Mouse (Mus musculus) kidney, adult 9 months (tissue): ENCODE measurements around the gene Supt5.

Experiments
- DNase-seq: peaks from one replicate; pipeline ENCODE4 v3.0.0; 2022

Supt5 gene

DNA sequence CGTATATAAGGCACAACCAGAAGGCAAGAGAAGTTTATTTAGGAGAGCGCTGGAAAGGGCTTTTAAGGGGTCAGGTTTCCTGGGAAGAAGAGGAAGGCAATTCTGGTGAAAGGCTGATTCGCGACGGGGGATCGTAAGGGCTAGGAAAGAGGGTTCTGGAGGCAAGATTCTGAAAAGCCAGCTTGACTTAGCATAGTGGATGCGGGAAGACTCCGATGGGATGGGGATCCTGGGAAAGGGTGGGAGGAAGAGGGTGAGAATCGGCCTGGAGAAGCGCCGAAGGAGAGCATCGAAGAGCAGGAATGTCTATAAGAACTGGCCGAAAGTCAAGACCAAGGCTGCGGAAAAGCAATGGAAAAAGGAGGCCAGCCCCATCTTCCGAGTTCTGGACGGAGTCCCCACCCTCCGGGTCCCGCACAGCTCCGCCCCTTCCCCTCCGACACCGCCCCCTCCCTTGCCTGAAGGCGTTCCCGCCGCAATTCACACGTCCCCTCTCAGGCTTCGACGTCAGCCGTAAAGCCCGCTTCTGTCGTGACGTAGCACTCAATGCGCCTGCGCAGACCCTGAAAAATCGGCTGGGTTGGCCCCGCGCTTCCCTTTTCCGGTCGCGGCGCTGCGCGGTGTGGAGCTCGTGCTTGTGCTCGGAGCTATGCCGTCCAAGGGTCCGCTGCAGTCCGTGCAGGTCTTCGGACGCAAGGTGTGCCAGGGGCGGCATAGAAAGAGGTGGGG, 11.8 kb upstream of the Supt5 start, which contains the start of gene Rps16:
Gene Rps16, plus strand, starts transcription at position 498 of the 729 bp plus-strand sequence.
- peak; percentile 97 for DNase-seq

DNA sequence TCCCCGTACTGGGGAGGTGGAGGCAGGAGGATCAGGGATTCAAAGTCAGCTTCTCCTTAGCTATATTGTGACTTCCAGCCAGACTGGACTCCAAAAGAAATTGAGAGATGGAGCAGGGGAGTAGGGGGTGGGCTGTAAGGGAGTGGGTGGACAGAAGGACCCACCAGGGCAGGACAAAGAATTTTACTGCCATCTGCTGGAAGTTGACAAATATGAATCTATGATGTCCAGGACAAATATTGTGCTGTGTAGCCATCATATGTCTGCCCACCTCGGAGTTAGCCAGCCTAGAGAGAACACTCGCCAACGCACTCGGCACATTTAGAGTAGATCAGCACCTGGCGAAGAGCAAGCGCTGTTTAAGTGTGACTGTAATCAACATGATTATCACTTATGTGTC, 10.1 kb upstream of the Supt5 start:
- no peak for DNase-seq

DNA sequence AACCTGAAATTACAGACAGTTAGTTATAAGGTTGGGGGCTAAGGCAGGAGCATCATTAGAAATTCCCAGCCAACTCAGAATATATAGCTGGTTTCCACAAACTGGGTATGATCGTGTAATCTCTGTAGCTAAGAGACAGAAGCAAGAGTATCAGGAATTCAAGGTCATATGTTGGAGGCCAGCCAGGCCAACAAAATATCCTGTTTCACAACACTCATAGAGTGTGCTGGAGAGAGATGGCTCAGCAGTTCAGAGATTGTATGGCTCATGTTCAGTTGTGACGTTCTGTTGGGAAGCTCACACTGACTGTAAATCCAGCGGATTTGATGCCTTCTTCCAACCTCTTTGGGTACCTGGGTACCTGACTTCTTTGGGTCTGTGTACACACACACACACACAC, 9.2 kb upstream of the Supt5 start:
- DNase-seq: no peak

- DNase-seq: peak; percentile 64
These were observed 6.1 kb upstream of the Supt5 start for GRCm38 (mm10) chr7:28344637-28345036.

GRCm38 (mm10) chr7:28341381-28341780, 2.8 kb upstream of the Supt5 start:
- no peak for DNase-seq

- DNase-seq: peak; percentile 74
These were observed 819 bp upstream of the Supt5 start for GRCm38 (mm10) chr7:28339213-28339917.

DNA sequence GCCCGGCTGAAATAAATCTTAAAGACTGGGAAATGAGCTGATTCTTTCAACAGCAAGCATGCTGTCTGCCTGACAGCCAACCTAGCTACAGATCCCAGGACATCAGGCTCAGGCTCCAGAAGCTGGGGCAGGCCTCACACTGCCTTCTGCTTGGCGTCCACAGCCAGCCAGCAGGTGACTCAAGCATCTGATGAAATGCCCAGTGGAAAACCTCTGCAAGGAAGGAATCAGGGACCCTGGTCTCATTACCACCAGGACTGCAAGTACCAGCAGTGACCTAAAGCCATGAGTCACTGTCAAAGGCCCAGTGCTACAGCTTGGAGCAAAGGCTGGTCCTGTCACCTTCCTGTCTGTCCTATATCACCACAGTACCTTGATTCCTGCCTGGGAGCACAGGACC, 3.1 kb downstream of the Supt5 start:
- DNase-seq: no peak

GRCm38 (mm10) chr7:28334534-28334933, 4.0 kb downstream of the Supt5 start:
- DNase-seq: no peak

DNA sequence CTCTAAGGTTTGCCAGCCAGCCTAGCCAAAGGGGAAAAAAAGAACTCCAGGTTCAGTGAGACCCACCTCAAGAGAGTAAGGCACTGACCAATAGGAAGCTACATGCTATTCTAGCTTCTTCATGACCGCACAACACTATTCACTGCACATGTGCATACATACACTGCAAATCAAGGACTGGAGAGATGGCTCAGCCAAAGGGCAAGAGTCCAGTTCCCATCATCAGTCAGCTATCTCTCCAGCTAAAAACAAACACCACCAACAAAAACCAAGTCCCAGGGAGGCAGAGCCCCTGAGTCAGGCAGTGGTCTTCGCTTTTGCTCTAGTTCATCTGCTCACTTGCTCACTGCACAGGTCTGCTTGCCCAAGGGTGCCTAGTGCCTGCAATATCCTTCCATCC, 10.3 kb downstream of the Supt5 start:
- DNase-seq: no peak

DNA sequence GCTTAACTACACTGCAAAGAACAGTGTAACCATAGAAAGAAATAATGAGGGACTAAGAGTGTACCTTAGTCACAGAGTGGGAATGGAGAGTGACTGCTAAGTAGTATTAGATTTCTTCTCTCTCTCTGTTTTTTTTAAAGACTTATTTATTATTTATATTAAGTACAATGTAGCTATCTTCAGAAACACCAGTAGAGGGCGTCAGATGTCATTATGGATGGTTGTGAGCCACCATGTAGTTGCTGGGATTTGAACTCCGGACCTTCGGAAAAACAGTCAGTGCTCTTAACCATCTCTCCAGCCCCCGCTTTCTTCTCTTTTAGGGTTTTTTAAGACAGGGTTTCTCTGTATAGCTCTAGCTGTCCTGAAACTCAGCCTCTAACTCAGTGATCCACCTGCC, 12.1 kb downstream of the Supt5 start:
- no peak for DNase-seq

GRCm38 (mm10) chr7:28325293-28325692, 13.3 kb downstream of the Supt5 start:
- DNase-seq: no peak

DNA sequence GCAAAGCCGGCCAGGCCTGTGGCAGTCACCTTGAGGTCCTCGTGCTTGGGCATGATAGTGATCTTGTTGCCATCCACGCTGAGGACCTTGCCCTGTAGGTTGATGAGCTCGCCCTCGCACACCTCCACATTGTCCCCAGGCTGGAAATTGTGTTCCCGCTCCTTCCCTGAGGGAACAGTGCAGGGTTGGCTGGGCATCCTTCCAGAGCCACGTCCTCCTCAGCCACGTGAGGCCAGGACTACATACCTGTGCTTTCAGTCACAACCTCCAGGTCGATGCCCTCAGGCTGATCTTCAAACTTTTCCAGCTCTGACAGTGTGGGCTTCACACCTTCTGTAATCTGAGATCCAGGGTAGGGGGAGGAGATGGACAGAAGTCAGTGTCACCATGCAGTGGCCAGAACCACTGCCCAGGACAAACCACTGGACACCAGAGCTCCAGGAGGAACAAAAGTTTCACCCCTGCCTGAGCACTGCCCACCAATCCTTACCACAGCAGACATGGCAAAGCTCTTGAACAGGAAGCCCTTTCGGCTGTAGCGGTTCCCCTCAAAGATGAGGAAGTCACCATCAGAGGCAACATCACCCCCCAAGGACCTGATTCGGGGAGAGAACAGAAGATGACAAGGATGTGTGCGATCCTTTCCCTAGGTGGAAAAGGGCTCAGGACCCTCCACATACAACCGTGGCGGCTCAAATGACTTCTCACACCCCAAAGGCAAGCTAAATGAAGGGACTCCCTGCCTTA, 16.4 kb downstream of the Supt5 start:
- DNase-seq: peak; percentile 65

GRCm38 (mm10) chr7:28318714-28319113, 19.8 kb downstream of the Supt5 start:
- no peak for DNase-seq

DNA sequence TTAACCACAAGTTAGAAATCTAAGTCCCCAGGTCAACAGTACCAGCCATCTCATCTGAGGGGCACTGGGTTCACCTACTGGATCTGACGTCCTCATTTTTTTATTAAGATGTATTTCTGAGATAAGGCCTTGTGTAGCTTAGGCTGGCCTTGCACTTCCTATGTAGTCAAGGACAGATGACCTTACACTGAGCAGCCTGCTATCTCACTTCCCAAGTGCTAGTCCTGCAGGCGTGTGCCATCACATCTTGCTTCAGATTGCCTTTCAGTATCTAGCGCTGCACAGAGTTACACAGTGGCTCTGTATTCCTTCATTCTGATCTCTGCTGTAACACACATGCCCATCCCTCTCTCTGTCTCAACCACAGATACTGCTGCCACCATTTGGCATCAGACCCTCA, 20.5 kb downstream of the Supt5 start:
- DNase-seq: no peak

DNA sequence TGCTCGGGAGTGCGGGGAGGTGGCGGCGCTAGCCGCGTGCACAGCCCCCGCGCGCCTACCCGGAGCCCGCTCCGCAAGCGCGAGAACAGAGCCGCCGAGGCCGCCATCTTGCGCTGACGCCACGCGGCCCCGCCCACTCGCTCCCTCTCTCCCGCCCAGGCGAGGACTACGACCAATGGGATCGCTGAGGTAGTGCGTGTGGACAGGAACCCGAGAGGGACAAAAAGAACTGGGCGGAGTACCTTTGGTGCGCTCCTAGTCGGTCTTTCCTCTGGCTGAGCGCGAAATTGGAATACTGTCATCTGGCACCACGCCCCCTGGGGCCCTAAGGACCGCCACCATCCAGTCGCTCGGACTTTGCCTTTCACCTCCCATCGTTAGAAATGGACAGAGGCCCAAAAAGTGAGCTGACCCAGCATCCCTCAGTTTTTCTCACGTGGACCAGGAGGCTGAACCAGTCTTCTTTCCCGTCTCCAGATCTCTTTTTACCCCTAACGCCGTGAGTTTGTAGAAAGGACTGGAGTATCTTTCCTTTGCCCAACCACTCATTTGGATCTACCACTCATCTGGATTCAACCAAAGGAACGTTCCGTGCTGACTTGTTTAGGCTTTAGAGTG, 26.5 kb downstream of the Supt5 start, which contains the start of gene Timm50:
Gene Timm50, minus strand, starts transcription at position 147 of the 618 bp plus-strand sequence.
- DNase-seq: peak; percentile 98

DNA sequence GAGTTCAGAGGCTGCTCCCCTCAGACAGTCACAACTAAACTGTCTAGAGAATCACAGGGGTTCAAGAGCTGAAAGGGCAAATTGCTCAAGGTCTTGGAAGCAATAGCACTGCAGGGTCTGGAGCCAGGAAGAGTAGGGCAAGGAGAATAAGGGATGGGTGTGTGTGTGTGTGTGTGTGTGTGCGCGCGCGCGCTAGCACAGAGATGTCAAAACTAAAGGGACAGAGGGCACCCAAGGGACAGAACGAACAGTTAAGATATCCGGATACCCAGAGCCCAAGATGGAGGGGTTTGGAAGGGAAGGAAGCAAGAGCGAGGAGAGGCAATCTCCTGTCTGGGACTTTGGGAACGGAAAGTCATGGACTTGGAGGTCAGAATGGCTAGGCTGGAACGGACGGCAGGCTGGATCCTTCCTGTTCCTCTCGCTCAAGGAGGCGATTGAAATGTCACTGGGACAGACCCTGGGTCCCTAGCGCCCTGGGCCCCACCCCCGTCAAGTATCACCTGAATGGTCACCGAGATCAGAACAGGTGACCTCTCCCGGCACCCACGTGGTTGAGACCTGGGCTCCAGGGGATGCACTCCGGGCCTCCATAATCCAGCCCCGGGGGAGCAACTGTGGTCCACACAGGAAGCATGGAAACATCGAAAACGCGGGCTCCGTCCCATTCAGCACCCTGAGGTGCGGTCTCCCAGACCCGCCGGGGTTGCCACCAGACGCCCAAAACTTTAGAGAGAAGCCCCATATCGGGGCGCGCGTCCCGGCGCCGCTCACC, 27.2 kb downstream of the Supt5 start:
- DNase-seq: no peak

DNA sequence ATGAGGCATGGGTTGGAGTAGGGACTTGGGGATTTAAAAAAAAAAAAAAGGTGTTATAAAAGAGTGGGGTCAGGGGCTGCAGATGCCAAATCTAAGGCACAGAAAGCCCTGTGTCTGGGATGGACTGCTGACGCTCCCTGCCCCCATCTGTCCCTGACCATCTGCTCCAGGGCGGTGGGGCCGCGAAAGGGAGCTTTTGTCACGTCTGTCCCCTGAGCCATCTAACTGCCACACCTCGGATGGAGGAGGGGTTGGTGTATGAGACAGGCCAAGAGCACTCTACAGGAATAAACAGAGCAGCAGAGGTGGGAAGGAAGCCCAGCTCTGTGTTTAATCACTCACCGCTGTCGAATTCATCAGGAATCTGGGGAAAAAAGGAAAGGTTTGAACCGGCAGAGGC, 28.8 kb downstream of the Supt5 start:
- no peak for DNase-seq

DNA sequence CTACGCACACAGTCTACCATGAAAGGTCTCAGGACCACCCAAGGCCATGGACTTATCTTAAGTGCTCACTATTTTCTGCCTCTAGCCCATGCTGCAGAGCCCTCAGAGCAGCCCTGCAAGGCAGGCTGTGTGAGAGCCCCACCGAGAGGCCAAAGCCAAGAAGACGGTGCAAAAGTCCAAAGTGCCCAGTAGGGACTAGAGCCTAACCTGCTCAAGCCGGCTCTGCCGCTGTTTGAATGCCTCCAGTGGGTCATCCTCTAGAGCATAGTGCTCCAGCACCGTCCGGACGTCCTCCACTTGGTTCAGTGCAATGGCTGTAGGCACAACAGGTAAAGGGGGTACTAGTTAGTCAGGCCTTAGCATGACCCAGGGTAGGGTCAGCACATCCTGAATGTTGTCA, 32.3 kb downstream of the Supt5 start:
- peak; percentile 82 for DNase-seq

DNA sequence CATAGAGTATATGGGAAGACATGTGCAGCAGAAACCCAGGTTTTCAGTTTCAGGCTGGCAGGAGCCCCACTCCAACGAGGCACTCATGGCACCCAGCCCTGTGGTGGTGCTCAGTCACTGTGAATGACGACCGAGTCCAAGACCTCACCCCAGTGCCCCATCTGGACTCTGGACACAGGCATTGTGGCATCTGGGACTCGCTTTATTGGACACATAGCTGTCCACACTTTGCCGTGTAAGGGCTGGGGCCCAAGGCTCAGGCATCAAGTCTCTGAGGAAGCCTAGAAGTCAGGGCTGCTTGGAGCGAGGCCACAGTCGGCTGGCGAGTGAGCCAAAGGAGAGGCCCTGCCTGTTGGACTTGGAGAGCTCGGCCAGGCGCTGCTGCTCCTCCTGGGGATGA, 32.9 kb downstream of the Supt5 start:
- peak; percentile 70 for DNase-seq

GRCm38 (mm10) chr7:28301616-28302433, 36.7 kb downstream of the Supt5 start, which contains the start of gene Dll3:
Gene Dll3 (minus strand): TSS chr7:28302238.
- peak; percentile 44 for DNase-seq
